ENCODE assay signal across 7 mouse cellular contexts in the genomic region with DNA sequence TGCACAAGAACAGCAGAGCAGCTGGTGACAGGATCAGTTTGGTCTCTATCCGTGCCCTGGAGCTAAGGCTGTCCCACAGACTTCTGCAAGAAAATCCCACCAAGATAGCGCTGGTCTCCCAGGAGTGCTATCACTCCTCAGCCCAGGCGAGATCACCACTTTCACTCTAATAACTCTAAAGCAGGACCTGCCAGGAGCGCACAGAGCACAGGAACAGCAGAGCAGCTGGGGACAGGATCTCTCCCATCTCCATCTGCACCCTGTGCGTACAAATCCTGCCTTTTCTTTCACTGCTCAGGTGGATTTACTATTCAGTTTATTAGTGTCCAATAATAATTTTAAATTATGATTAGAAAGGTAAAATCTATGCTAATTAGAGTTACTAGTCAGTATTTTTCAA.
"Had no signal": no experiment of that assay in that cellular context is flagged by ENCODE, and none has a peak within 500 bp of the region (broad histone marks: within the 10 kb centered on the region; RNA-seq: fewer than 3 reads in every experiment).

No protein-coding gene starts in this region.

- ATAC-seq: midbrain, embryonic 15.5 days had no signal

- DNase-seq: kidney, postnatal 25 days; layer of hippocampus, adult 9-11 months; liver, embryonic 13.5 days; lung, adult 2 months; thymus, adult 18-20 months; thymus, postnatal 36 days had no signal
